Mouse (Mus musculus) urinary bladder, adult 18-20 months (tissue): Measurements from ENCODE around the gene Dennd4a.
"Not testable (repeated sequence)": the region's sequence is repeated elsewhere in the genome, so short reads cannot be mapped to it uniquely, and the experiment has no call there.

Experiments used
- DNase-seq, 2 experiments: peaks; one replicate each; pipeline ENCODE4 v3.0.0; 2022; ENCODE audit warnings: low spot score in 2 of 2, mixed read lengths in 2 of 2

The Dennd4a gene

GRCm38 (mm10) chr9:64811538-64812474 is 666 bp downstream of the Dennd4a start:
- peak; percentile 18 to 36 for DNase-seq

GRCm38 (mm10) chr9:64812475-64812860 is 1.3 kb downstream of the Dennd4a start:
- no peak for DNase-seq

GRCm38 (mm10) chr9:64814273-64814672 is 3.1 kb downstream of the Dennd4a start:
- DNase-seq = no peak

- not testable (repeated sequence) for DNase-seq
Measured at GRCm38 (mm10) chr9:64819686-64820085, 8.5 kb downstream of the Dennd4a start.

- DNase-seq = no peak
Measured at GRCm38 (mm10) chr9:64820086-64820795, 9.1 kb downstream of the Dennd4a start.

GRCm38 (mm10) chr9:64822235-64822634 is 11.1 kb downstream of the Dennd4a start:
- DNase-seq = no peak

- no peak for DNase-seq
Measured at GRCm38 (mm10) chr9:64824389-64825008, 13.4 kb downstream of the Dennd4a start.

GRCm38 (mm10) chr9:64830092-64830618 is 19.0 kb downstream of the Dennd4a start:
- DNase-seq = no peak

- DNase-seq = no peak
Measured at GRCm38 (mm10) chr9:64830641-64831040, 19.5 kb downstream of the Dennd4a start.

- DNase-seq = no peak
Measured at GRCm38 (mm10) chr9:64831760-64832159, 20.6 kb downstream of the Dennd4a start.

- DNase-seq = no peak
Measured at GRCm38 (mm10) chr9:64834418-64834817, 23.3 kb downstream of the Dennd4a start.

GRCm38 (mm10) chr9:64845355-64845754 is 34.2 kb downstream of the Dennd4a start:
- no peak for DNase-seq

- no peak for DNase-seq
Measured at GRCm38 (mm10) chr9:64849548-64849947, 38.4 kb downstream of the Dennd4a start.

GRCm38 (mm10) chr9:64860083-64860482 is 48.9 kb downstream of the Dennd4a start:
- DNase-seq = no peak

- no peak for DNase-seq
Measured at GRCm38 (mm10) chr9:64862687-64863086, 51.5 kb downstream of the Dennd4a start.

- DNase-seq = no peak
Measured at GRCm38 (mm10) chr9:64886008-64886407, 74.9 kb downstream of the Dennd4a start.

GRCm38 (mm10) chr9:64896605-64897004 is 85.5 kb downstream of the Dennd4a start:
- no peak for DNase-seq

- no peak for DNase-seq
Measured at GRCm38 (mm10) chr9:64902866-64903265, 91.7 kb downstream of the Dennd4a start.

- peak; percentile 39 to 54 for DNase-seq
Measured at GRCm38 (mm10) chr9:64903386-64903785, 92.2 kb downstream of the Dennd4a start.

GRCm38 (mm10) chr9:64904917-64905640 is 93.9 kb downstream of the Dennd4a start:
- no peak for DNase-seq

- DNase-seq = no peak
Measured at GRCm38 (mm10) chr9:64907441-64907840, 96.3 kb downstream of the Dennd4a start.
